Comparison of ENCODE assay signal across 7 mouse cellular contexts in the genomic region with DNA sequence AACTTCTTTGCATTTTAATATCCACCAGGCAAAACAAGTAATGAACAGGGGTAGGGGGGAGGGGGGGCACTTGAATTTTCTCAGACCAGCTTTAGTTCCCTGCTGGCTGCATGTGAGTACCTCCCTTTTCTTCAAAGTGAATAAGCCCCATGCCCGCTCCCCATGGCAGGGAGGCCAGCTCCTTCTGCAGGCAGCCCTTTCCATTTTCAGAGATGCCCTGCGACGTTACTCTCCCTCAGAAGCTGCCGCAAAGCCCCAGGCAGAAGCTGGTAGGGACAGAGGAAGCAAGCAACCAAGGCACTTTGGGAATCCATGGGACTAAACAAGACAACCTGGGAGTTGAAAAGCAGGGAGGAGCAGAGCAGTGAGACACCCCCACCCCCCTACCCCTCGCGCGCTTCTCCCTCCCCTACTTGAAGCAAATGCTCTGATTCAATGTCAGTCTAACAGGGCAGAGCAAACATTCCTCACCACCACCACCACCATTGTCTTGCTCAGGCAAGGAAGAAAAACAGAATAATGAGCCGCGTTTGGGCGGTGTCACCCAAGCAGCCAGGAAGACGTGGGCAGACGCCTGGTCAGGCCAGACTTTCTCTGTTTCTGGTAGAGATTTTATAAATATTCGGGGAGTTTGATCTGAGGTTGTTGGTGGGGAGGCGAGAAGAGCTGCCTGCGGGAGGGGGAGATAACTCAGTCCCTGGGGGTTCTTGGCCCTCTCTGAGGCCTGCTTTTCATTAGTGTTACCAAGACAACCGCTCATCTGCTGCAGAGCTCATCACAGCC.
DNase-seq lines count a peak whose midpoint lies in the region; ATAC-seq and TF ChIP-seq lines count a peak whose summit lies in the region.

No protein-coding gene starts in this region.

- H3K4me1 ChIP-seq in E14TG2a.4 (replicated peaks; ENCODE audit: low read depth, low read length): peaks cover 26% of the 10 kb centered on the region
- peaks cover 48% of the 10 kb centered on the region for H3K4me1 ChIP-seq in forebrain, embryonic 14.5 days (ENCODE audit: control insufficient read depth, insufficient read depth, low read length)
- peaks cover 8% of the 10 kb centered on the region; the same call in 1 of the 2 replicates for H3K4me1 ChIP-seq in liver, embryonic 11.5 days (replicated peaks; ENCODE audit: control insufficient read depth, insufficient read depth, low read length)
- H3K4me1 ChIP-seq in stomach, embryonic 14.5 days (ENCODE audit: control insufficient read depth, insufficient read depth, low read length): peaks cover 60% of the 10 kb centered on the region

- peak; percentile 75 for DNase-seq in 3T3-L1 (ENCODE audit: low read depth, low spot score)
- DNase-seq in forebrain, embryonic 14.5 days (ENCODE audit: low spot score): peak; percentile 90
- DNase-seq in liver, embryonic 11.5 days (ENCODE audit: low spot score): no peak
- DNase-seq in cerebellum, postnatal 36 days: no peak

- peak overlapping the region; percentile 96 for H3K27ac ChIP-seq in forebrain, embryonic 14.5 days (ENCODE audit: low read depth, low read length)
- peak overlapping the region; percentile 64 for H3K27ac ChIP-seq in liver, embryonic 11.5 days (ENCODE audit: low read depth, low read length)
- peak overlapping the region; percentile 96 for H3K27ac ChIP-seq in stomach, embryonic 14.5 days (ENCODE audit: low read length)

- TF ChIP-seq CTCF in E14TG2a.4 (conservative IDR thresholded peaks at IDR 0.05; ENCODE audit: low read length): no peak

- no peaks in the 10 kb centered on the region for H3K9me3 ChIP-seq in E14TG2a.4 (ENCODE audit: low read length)
- H3K9me3 ChIP-seq in forebrain, embryonic 14.5 days (replicated peaks; ENCODE audit: control insufficient read depth, low read length): peaks cover 2% of the 10 kb centered on the region; the same call in 1 of the 2 replicates
- H3K9me3 ChIP-seq in liver, embryonic 11.5 days (ENCODE audit: control insufficient read depth, low read length): no peaks in the 10 kb centered on the region
- peaks cover 3% of the 10 kb centered on the region; the same call in 1 of the 2 replicates for H3K9me3 ChIP-seq in stomach, embryonic 14.5 days (ENCODE audit: control insufficient read depth, low read depth, low read length)

- 1% methylated on average over 16 of the region's 16 CpGs for WGBS in forebrain, embryonic 14.5 days
- 28% methylated on average over 16 of the region's 16 CpGs for WGBS in liver, embryonic 11.5 days
- 13% methylated on average over 16 of the region's 16 CpGs for WGBS in stomach, embryonic 14.5 days

- peaks cover 21% of the 10 kb centered on the region for H3K27me3 ChIP-seq in E14TG2a.4 (ENCODE audit: insufficient read depth, low read length)
- H3K27me3 ChIP-seq in forebrain, embryonic 14.5 days (replicated peaks; ENCODE audit: control insufficient read depth, insufficient read depth, low read length): no peaks in the 10 kb centered on the region
- no peaks in the 10 kb centered on the region for H3K27me3 ChIP-seq in liver, embryonic 11.5 days (replicated peaks; ENCODE audit: control insufficient read depth, insufficient read depth, low read length)
- H3K27me3 ChIP-seq in stomach, embryonic 14.5 days (ENCODE audit: control insufficient read depth, insufficient read depth, low read length): no peaks in the 10 kb centered on the region

- peak overlapping the region; percentile 16 for H3K4me2 ChIP-seq in forebrain, embryonic 14.5 days (ENCODE audit: low read length)
- no peak overlapping the region for H3K4me2 ChIP-seq in liver, embryonic 11.5 days
- H3K4me2 ChIP-seq in stomach, embryonic 14.5 days (replicated peaks; ENCODE audit: low read depth, low read length): peak overlapping the region; percentile 8; the same call in 1 of the 2 replicates

- peak overlapping the region; percentile 43 for H3K4me3 ChIP-seq in E14TG2a.4 (replicated peaks; ENCODE audit: low read length)
- H3K4me3 ChIP-seq in forebrain, embryonic 14.5 days (ENCODE audit: low read depth, low read length): no peak overlapping the region
- H3K4me3 ChIP-seq in liver, embryonic 11.5 days (ENCODE audit: low read depth, low read length): no peak overlapping the region
- H3K4me3 ChIP-seq in stomach, embryonic 14.5 days (ENCODE audit: low read depth, low read length): no peak overlapping the region

- H3K36me3 ChIP-seq in E14TG2a.4 (ENCODE audit: insufficient read depth, low read length): no peaks in the 10 kb centered on the region
- no peaks in the 10 kb centered on the region for H3K36me3 ChIP-seq in forebrain, embryonic 14.5 days (ENCODE audit: control insufficient read depth, insufficient read depth, low read length)
- H3K36me3 ChIP-seq in liver, embryonic 11.5 days (ENCODE audit: control insufficient read depth, insufficient read depth, low read length): no peaks in the 10 kb centered on the region
- no peaks in the 10 kb centered on the region for H3K36me3 ChIP-seq in stomach, embryonic 14.5 days (ENCODE audit: control insufficient read depth, insufficient read depth, low read length)

- H3K9ac ChIP-seq in forebrain, embryonic 14.5 days (ENCODE audit: low read length): peak overlapping the region; percentile 33
- H3K9ac ChIP-seq in liver, embryonic 11.5 days (ENCODE audit: low read depth, low read length): no peak overlapping the region
- 0 out of 2 replicates have a peak overlapping the region, but pooled peaks have one; percentile 12 for H3K9ac ChIP-seq in stomach, embryonic 14.5 days (replicated peaks; ENCODE audit: low read depth, low read length)

- ATAC-seq in forebrain, embryonic 14.5 days: peak; percentile 80
- ATAC-seq in inflammation-experienced regulatory T-cells, adult 6 months: peak; percentile 82
- no peak for ATAC-seq in liver, embryonic 11.5 days (replicated peaks; ENCODE audit: low FRiP score)
- ATAC-seq in stomach, embryonic 14.5 days (ENCODE audit: insufficient number of reproducible peaks, insufficient read depth, low FRiP score, low read depth): peak; percentile 49; the same call in 1 of the 2 replicates

Comparison
In these comparisons a context has a peak if more than half of its experiments do, and no peak if none do; other contexts are left out.
1. DNase-seq: peak in 3T3-L1 (single experiment) and forebrain, embryonic 14.5 days (single experiment); none in liver, embryonic 11.5 days (single experiment) and cerebellum, postnatal 36 days (0 of 2).
2. Peak in every context shown above with its lines, with median percentiles within 50 percentile points of each other: H3K27ac ChIP-seq.